Mouse (Mus musculus) cerebellum, adult 8-10 months (tissue): ENCODE data around the gene Clec14a.
"Not testable (repeated sequence)": the region's sequence is repeated elsewhere in the genome, so short reads cannot be mapped to it uniquely, and the experiment has no call there.

ENCODE experiments used
- DNase-seq: peaks from one replicate; pipeline ENCODE4 v3.0.0; 2022

Gene Clec14a

DNA sequence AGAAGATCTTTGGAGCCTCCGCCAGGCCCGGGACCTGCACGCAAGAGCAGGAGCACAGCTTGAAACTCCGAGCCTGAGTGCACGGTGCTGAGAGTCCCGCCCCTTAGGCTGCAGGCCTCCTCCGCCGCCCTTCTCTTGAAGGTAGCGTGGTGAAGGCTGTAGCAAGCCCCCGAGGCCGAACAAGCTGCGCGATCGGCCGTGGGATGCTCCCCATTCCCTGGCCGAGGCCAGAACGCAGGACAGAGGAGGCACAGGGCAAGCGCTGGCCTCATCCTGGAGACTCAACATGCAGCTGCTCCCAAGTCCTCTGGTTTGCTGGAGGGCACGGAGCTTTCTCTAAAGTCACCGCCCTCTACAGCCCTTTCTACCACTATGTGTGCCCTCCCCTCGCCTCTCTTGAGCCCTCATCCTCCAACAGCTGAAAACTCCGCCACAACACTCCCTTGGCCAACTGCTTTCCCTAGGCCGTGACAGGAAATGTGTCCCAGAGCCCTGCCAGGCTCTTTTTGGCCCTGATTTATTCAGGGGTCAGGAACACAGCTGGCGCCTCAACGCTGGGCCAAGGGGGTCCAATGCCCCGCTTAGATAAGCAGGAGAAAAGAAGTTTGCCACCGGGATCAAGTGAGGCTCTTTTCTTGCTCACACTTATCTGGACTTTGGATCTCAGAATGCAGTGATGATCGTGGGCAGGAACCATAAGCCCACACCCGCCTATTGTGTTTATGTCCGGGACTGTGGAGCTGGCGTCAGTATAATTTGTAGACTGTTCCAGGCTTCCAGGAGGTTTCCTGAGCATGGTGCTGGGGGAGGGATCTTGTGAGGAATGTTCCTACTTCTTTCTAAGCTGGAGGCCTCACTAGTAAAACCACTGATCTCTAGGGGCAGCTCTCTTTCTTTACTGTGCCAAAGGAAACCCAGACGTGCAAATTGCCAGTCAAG is at the start of gene Clec14a:
Gene Clec14a (minus strand): TSS at position 728 of the 939 bp plus-strand sequence.
- DNase-seq = no peak

DNA sequence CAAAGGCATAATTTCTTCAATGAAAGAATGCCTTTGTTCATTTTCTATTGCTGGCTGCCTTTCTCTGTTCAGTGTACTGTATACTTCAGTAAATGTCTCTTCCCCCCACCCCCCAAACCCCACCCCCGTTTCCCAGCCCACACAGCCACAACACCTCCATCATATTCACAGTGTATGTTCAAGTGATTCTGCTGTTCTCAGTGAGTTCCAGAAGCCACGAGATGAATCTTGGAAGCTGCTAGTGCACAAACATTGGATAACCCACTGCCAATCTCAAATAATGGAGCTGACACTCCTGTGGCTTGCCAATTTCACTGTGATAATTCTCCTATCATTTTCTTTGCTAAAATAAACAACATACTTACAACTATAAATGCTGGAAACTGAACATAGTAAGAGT is 38.7 kb upstream of the Clec14a start:
- no peak for DNase-seq

GRCm38 (mm10) chr12:58306402-58306801 is 37.3 kb upstream of the Clec14a start:
- DNase-seq = not testable (repeated sequence)

GRCm38 (mm10) chr12:58305567-58305966 is 36.5 kb upstream of the Clec14a start:
- no peak for DNase-seq

GRCm38 (mm10) chr12:58296980-58297379 is 27.9 kb upstream of the Clec14a start:
- DNase-seq = no peak

DNA sequence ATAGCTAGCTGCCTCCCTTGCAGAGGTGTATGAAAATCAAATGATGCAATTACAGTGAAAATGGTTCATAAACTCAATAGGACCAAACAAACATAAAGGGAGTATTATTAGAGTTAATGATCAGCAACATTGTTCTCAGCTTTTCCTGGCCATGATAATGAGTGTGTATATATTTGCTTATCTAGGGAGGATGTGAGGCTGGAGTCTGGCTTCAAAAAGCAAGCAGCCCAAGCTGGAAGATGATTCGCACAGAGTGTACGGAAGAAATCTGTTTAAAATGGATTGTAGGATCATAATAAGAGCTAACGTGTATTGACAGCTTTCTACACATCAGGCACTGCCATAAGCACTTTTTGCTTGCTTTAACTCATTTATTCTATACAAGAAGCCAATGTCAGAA is 16.8 kb upstream of the Clec14a start:
- DNase-seq = no peak

GRCm38 (mm10) chr12:58270520-58270919 is 1.4 kb upstream of the Clec14a start:
- DNase-seq = no peak

DNA sequence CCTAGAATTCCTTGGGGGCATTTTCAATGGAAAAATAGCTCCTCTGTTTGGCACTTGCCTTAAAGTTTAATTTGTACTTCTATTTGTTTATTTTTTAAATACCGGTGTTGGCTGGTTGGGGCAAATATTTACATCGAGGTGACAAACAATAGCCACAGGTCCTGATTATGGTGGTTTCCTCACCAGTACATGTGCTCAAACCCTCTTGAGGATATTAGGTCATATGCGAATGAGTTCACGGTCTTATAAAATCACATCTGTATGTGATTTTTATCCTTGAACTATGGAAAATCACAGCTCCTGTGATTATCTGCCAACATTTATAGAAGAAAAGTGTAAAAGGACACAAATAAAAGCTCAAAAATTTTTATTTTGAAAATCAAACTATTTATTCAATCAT is 415 bp upstream of the Clec14a start:
- no peak for DNase-seq

DNA sequence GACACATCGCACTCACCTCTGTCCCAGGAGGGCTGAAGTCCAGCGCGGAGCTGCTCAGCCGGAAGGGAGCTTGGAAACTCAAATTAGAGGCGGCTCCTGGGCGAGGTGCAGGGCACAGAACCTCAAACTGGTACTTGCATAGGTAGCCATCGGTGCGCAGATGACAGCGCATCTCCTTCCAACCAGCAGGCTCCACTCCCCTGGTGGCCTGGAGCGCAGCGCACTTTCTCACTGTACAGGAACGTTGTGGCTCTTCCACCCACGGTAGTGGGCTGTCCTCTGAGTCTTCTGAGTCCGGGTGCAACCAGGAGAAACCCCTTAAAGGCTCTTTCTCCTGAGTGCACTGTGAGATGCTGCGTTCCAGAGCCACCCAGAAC is 916 bp downstream of the Clec14a start:
- DNase-seq = no peak

- no peak for DNase-seq
These were observed 1.3 kb downstream of the Clec14a start for GRCm38 (mm10) chr12:58267779-58268178.

DNA sequence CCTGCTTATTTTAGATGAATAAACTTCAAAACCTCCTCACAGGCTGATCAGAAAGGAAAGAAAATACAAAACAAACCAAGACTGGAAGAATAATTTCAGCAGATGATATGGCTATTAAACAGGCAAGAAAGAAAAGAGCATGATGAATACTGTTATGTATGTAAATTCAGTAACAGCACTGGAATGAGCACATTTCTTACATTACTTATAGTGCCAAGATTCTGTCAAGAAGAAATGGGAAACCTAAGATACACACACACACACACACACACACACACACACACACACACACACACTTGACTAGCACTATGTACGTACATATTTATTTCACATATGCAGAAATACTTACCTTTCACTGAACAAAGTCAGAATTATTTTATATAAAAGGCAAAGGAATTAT is 17.2 kb downstream of the Clec14a start:
- no peak for DNase-seq

GRCm38 (mm10) chr12:58232489-58232888 is 36.6 kb downstream of the Clec14a start:
- DNase-seq = no peak

DNA sequence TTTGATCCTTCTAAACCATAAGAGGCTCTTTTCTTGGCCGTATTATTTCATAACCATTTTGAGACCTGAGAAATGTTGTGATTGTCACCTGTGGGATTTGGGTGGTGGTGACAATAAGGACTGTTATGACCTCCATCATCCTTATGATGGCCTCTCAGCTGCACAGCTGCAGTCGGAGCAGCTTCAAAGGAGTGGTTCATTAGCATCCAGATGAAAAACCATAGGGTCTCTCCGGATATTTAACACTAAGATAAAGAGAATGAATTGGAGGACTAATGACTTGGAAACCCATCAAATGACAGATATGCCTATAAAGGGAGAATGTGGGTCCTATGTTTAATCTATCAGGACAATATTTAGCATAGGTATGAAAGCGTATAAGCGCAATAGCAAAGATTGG is 43.4 kb downstream of the Clec14a start:
- no peak for DNase-seq

DNA sequence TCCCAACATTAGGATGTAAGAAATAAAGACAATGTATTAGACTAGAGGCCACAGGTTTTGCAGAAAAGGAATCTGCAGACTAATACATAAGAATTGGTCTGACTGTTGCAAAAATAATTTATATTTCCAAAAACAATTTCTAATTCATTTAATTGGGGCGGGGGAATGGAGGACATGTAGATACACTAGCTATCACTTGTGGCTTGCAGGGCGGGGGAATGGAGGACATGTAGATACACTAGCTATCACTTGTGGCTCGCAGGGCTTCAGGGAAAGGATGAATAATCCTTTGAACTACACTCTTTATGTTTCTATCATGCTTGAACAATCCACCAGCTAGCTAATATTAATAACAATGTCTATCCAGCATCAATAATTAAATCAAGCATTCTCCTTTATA is 50.0 kb downstream of the Clec14a start:
- DNase-seq = no peak

GRCm38 (mm10) chr12:58216218-58216617 is 52.9 kb downstream of the Clec14a start:
- no peak for DNase-seq
